Mouse (Mus musculus) heart, embryonic 13.5 days (tissue): ENCODE results near the gene Nemp1. TPM values are rescaled to one million over a fixed set of nuclear protein-coding genes. Genes with fewer than 3 reads are reported as not detected.
A peak's percentile ranks its signal among the peaks of the same experiment; 100 is the strongest.

Experiments used
- ATAC-seq: fragments of 200-750 bp; cut with Nextera tagmentation; 2 replicates; pipeline ENCODE4 v1.8.0; 2017; ENCODE audit warnings: moderate TSS enrichment; ENCODE audit not compliant: insufficient number of reproducible peaks, low FRiP score, low TSS enrichment; ENCODE audit errors: extremely low read depth
- H3K27ac ChIP-seq: fragments of 300-500 bp; sonication (generic); replicated peaks from 2 replicates; pipeline ENCODE4 v1.5.1; 2015; ENCODE audit warnings: moderate library complexity, mild to moderate bottlenecking, inconsistent platforms
- H3K27me3 ChIP-seq: fragments of 300-500 bp; sonication (generic); replicated peaks from 2 replicates; pipeline ENCODE4 v1.6.1; 2015; ENCODE audit warnings: mild to moderate bottlenecking, inconsistent platforms
- H3K36me3 ChIP-seq: fragments of 300-500 bp; sonication (generic); 2 replicates; pipeline ENCODE4 v1.6.1; 2015; ENCODE audit warnings: mild to moderate bottlenecking, inconsistent platforms
- H3K4me1 ChIP-seq: fragments of 300-500 bp; sonication (generic); 2 replicates; pipeline ENCODE4 v1.6.1; 2015; ENCODE audit warnings: inconsistent platforms
- H3K4me2 ChIP-seq: fragments of 300-500 bp; sonication (generic); 2 replicates; pipeline ENCODE4 v1.6.1; 2015; ENCODE audit warnings: inconsistent platforms, mild to moderate bottlenecking, moderate library complexity
- H3K4me3 ChIP-seq: fragments of 300-500 bp; sonication (generic); 2 replicates; pipeline ENCODE4 v1.5.1; 2015; ENCODE audit warnings: moderate library complexity, mild to moderate bottlenecking, inconsistent platforms
- H3K9ac ChIP-seq: fragments of 300-500 bp; sonication (generic); 2 replicates; pipeline ENCODE4 v1.6.1; 2015; ENCODE audit warnings: inconsistent platforms, mild to moderate bottlenecking, moderate library complexity
- H3K9me3 ChIP-seq: fragments of 300-500 bp; sonication (generic); 2 replicates; pipeline ENCODE4 v1.6.1; 2016; ENCODE audit warnings: inconsistent platforms
- WGBS: fragments of 180-500 bp; shearing (Covaris S2); methylation state at CpG from one replicate; pipeline ENCODE4 v1.1.7; 2015; ENCODE audit warnings: mixed read lengths; 5-methylcytosine and 5-hydroxymethylcytosine counted together
- polyA plus RNA-seq: library from polyadenylated mRNA; unstranded; fragments of >200 nt; fragmentation: Nextera tagmentation; extraction: Ambion mirVana; gene quantifications from 2 replicates; pipeline ENCODE4 v1.2.1, GENCODE M21; 2015

Nemp1 gene
- polyA plus RNA-seq, 1 experiment from 2014 or later, result 7.1 TPM

DNA sequence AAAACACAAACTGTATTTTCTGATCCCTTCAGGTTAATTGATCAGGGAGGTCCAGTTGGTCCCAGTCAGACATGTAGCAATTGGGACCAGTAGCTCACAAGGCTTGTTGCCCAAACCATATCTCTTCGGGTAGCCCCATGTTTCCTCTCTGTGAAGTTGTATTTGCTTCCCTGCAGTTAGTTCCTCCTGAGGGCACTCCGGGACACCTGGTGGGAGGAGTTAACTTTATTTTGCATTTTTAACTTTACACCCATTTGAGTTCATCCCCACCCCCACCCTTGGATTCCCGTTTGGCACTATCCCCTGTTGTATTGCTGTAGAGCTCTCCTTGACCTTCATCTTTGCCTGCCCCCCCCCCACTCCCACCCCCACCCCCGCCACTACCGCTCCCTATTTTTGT is 79.2 kb downstream of the Nemp1 start:
- no peaks in the 10 kb centered on the region for H3K9me3 ChIP-seq
- WGBS, result 77% methylated on average over 5 of the region's 5 CpGs

DNA sequence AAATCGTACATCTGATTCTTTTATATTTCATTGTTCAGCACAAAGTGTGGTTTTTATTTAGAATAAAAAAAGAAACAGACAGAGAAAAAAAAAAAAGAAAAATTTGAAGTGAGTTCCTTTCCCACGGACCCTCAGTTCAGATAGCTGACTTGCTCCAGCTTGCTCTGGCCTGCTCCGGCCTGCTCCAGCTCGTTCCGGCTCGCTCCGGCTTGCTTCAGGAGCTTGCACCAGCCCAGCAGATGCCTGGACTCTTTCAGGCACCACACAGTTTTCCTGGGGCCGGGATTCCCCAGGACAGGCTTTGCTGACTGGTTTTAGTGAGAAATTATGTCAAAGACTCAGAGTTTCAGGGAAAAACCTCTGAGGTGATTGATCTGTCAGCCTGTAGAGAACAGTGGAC is 80.6 kb downstream of the Nemp1 start:
- H3K4me3 ChIP-seq, result peak overlapping the region; percentile 52

More for the DNA sequence above, 79.2 kb downstream of the Nemp1 start:
- no peak overlapping the region for H3K9ac ChIP-seq
- no peaks in the 10 kb centered on the region for H3K27me3 ChIP-seq
- H3K36me3 ChIP-seq, result peaks cover 75% of the 10 kb centered on the region
- no peak overlapping the region for H3K4me3 ChIP-seq
- ATAC-seq, result no peak
- no peak overlapping the region for H3K4me2 ChIP-seq
- H3K4me1 ChIP-seq, result peaks cover 25% of the 10 kb centered on the region
- no peak overlapping the region for H3K27ac ChIP-seq

DNA sequence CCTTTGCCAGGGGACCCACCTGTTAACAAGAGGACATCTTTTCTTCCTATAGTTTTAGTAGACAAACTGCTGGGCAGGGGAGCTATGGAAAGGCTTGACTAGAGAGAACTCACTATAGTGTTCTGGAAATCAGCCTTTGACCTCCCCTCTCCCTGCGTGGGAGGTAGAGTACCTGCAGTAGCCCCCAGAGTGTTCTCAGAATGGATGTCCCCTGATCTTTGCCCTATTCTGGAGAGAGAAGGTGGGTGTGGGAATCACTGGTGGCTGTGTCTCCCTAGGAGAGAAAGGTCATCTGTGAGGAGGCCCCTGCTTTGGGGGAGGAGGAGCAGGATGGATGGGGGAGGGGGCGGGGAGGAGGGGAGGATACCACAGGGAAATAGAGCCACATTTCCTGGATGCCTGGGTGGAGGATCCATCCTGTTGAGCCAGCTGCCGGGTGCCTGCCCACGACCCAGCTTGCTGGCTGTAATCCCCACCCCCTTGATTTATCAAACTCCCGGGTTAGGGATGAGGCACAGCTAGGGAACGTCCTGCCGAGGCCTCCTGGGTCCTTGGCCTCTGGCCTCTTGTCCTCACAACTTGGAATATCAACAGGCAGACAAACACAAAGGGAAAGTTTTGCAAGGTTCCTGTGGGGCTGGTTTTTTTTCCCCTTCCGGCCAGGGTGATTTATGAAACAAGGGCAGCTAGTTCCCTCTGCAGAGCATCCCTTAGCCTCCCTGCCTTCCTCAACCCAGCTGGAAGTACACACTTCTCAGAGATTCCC is 82.3 kb downstream of the Nemp1 start:
- ATAC-seq, result no peak
- Histone ChIP-seq H3K9me3 (no peaks in the 10 kb centered on the region), H3K4me1 (peaks cover 20% of the 10 kb centered on the region), H3K9ac (peak overlapping the region; percentile 76), H3K4me2 (peak overlapping the region; percentile 66), H3K4me3 (peak overlapping the region; percentile 52), H3K27ac (peak overlapping the region; percentile 69), H3K36me3 (peaks cover 46% of the 10 kb centered on the region), H3K27me3 (no peaks in the 10 kb centered on the region)
- 6% methylated on average over 8 of the region's 8 CpGs for WGBS

More for the DNA sequence above, 80.6 kb downstream of the Nemp1 start:
- H3K36me3 ChIP-seq, result peaks cover 63% of the 10 kb centered on the region
- H3K27ac ChIP-seq, result peak overlapping the region; percentile 69
- 76% methylated on average over 8 of the region's 8 CpGs for WGBS
- H3K9me3 ChIP-seq, result no peaks in the 10 kb centered on the region
- peaks cover 20% of the 10 kb centered on the region for H3K4me1 ChIP-seq
- no peak for ATAC-seq
- H3K27me3 ChIP-seq, result no peaks in the 10 kb centered on the region
- peak overlapping the region; percentile 66 for H3K4me2 ChIP-seq
- H3K9ac ChIP-seq, result peak overlapping the region; percentile 2; the same call in 1 of the 2 replicates

DNA sequence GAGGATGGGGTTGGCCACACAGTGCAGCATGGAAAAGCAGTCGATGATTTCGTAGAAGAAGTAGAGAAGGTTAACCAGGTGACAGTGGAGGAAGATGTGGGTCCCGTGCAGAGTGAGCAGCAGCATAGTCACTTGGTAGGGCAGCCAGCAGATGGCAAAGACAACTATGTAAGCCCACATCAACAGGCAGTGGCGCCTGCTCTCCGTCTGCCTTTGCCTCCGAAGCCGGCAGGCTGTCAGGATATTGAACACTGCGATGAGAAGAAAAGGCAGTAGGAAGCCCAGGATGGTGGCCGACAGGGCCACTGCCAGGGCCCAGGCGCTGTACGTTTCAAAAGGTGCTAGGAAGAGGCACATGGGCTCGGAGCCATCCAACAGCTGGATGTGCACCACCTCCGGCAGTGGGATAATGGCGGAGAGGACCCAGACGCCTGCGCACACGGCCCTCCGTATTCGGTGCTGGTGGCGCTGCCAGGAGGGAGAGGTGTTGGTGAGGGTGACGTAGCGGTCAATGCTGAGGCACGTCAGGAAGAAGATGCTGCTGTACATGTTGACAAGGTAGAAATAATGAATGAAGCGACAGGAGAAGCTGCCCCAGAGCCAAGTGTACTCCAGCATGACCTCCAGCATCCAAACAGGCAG is 83.6 kb downstream of the Nemp1 start:
- Histone ChIP-seq H3K4me3 (peak overlapping the region; percentile 52), H3K4me1 (peaks cover 32% of the 10 kb centered on the region), H3K27ac (peak overlapping the region; percentile 69), H3K36me3 (peaks cover 33% of the 10 kb centered on the region), H3K27me3 (no peaks in the 10 kb centered on the region), H3K9me3 (no peaks in the 10 kb centered on the region), H3K9ac (peak overlapping the region; percentile 76), H3K4me2 (peak overlapping the region; percentile 66)
- 39% methylated on average over 24 of the region's 24 CpGs for WGBS
- no peak for ATAC-seq

Other genes starting within 250 kb of the Nemp1 start
- gene Stac3, start 165.2 kb upstream of the Nemp1 start, polyA plus RNA-seq, result 0.76 and 1.0 TPM in 2 replicates
- 14.2 and 18.1 TPM in 2 replicates for gene Ndufa4l2, start 151.9 kb upstream of the Nemp1 start, polyA plus RNA-seq
- gene Shmt2, start 144.5 kb upstream of the Nemp1 start, polyA plus RNA-seq, result 78.3 and 84.5 TPM in 2 replicates
- gene Nxph4, start 132.3 kb upstream of the Nemp1 start, polyA plus RNA-seq, result 0.62 TPM in 2 replicates
- 30.7 and 37.9 TPM in 2 replicates for gene Lrp1, start 45.8 kb upstream of the Nemp1 start, polyA plus RNA-seq
- 24.5 and 24.6 TPM in 2 replicates for gene Stat6, start 23.9 kb upstream of the Nemp1 start, polyA plus RNA-seq
- 9.7 and 10.4 TPM in 2 replicates for gene Nab2, start 1.7 kb downstream of the Nemp1 start, polyA plus RNA-seq
- gene Myo1a, start 38.3 kb downstream of the Nemp1 start, polyA plus RNA-seq, result 0.27 and 0.28 TPM in 2 replicates
- gene Tac2, start 57.6 kb downstream of the Nemp1 start, polyA plus RNA-seq, result 1.2 and 2.0 TPM in 2 replicates
- 1.6 and 2.0 TPM in 2 replicates for gene Zbtb39, start 72.6 kb downstream of the Nemp1 start, polyA plus RNA-seq
- 20.2 TPM in 2 replicates for gene Gpr182, start 84.8 kb downstream of the Nemp1 start, polyA plus RNA-seq
- gene Rdh1, start 92.8 kb downstream of the Nemp1 start, polyA plus RNA-seq, result not detected in 2 replicates
- not detected in 2 replicates for gene Rdh16f1, start 92.9 kb downstream of the Nemp1 start, polyA plus RNA-seq
- 0.15 and 0.23 TPM in 2 replicates for gene Rdh9, start 109.5 kb downstream of the Nemp1 start, polyA plus RNA-seq
- not detected in 2 replicates for gene Rdh16, start 134.3 kb downstream of the Nemp1 start, polyA plus RNA-seq
- gene Rdh19, start 183.0 kb downstream of the Nemp1 start, polyA plus RNA-seq, result not detected in 2 replicates
- gene Rdh16f2, start 199.6 kb downstream of the Nemp1 start, polyA plus RNA-seq, result not detected in 2 replicates
- not detected in 2 replicates for gene Rdh7, start 221.9 kb downstream of the Nemp1 start, polyA plus RNA-seq
- not detected in 2 replicates for gene Sdr9c7, start 231.6 kb downstream of the Nemp1 start, polyA plus RNA-seq